Mouse (Mus musculus) spleen, postnatal 10 days (tissue): ENCODE measurements at regions not wholly inside any gene's neighbourhood (a gene's known extent, or its start where the extent isn't known, plus 50 kb on each side); places are given as distances from the start of the nearest gene placed in this dataset.
A peak's percentile ranks its signal among the peaks of the same experiment; 100 is the strongest.

Experiments used
- DNase-seq, 2 experiments: peaks; one replicate each; pipeline ENCODE4 v3.0.0; 2021 to 2022; ENCODE audit warnings: low spot score in 2 of 2

DNA sequence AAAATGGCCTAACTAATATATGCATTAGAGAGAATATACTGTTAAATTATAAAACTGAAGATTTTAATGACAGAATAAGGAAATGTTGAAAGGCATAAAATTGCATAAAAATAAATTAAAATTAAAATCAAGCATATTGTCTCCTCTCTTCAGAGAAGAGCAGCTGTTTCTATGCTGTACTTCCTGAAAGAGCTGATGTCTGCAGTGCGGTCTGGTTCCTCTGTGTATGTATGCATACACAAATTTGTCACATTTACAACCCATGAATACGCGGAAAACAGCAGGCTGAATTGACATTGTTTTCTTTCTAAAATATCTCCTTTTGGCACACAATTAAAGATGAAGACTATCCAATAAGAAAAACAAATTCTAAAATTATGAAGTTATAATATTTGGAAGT lies 278.5 kb downstream of the Olfr1505 start:
- DNase-seq: no peak

- DNase-seq: no peak
Observed at GRCm38 (mm10) chr19:14197864-14198263, 284.5 kb downstream of the Olfr1505 start.

DNA sequence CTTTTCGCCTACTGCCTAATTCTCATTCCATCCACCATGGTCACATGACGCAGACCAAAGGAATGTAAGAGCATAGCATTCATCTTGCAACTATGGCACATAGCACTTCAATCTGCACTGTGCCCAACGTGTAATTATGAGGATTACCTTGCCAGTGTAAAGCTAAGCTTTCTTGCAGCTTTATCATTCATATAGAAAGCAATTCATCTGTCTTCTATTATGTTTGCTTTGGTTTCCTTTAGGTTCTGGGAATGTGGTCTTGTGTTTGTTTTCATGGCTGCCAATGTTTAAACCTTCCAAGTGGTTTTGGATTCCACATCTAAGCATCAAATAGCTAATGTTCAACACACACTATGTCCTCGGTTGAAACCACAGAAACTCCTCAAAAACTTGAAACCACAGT lies 307.2 kb downstream of the Olfr1505 start:
- DNase-seq: no peak

DNA sequence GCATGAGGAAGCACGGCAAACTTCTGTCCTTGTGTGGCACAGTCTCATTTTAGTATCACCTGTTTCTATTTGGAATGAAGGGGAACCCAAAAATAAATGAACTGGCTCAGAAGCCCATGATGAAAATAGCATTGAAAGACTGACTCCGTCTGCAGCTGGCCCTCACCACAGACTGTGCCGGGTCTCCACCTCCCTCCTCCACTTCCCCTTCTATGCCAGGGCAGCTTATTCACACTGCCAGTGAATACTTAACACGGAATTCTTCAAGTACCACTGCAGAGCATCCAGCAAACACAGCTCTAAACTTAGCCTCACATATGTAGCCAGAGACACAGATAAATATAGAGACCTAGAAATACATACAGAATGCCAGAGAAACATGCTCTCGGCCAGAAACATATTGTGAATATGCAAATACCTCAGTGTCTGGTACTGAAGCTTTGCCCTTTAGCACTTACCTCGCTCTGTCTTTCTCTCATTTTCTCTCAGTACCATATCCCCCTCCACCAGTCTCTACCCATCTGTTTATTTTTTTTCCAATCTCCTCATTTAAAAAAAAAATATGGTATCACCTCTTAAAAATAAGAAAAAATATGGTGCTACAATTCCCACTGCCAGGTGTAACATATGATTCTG lies 311.8 kb downstream of the Olfr1505 start:
- DNase-seq: peak in 1 of 2 experiments; percentile 38

GRCm38 (mm10) chr19:14225787-14226186 lies 312.5 kb downstream of the Olfr1505 start:
- no peak for DNase-seq

DNA sequence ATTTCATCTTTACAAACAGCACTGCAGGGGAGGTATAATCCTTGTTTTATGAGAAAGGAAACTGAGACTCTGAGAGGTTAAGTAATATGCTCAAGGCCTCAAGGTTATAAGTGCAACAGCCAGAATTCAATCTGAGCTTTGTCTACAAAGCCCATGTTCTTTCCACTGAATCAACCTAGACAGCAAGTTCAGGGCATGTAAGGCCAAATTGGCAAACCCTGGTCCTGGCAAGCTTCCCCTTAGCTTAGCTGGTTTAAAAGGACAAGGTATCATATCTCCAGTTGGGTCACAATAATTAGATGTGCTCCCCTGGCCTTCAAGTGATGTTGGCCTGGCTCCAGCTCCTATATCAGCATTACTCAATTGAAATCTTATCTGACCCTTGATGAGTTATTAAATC lies 313.2 kb downstream of the Olfr1505 start:
- no peak for DNase-seq

DNA sequence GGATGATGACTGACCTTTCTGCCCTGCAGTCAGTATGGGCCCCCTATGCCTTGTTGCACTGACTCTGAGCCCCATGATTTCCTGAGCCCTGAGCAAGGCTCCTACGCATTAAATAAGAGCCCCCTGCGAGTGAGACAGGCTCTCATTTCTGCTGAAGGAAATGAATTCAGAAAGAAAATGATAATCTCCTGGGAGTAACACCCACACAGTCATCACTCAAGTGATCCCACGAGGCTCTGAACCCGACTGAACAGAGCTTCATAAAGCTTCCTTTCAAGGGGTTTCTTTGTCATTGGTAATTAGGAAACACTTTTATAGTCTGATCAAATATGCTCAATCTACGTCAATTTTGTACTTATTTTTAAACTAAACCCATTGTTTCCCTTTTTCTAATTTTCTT lies 330.2 kb downstream of the Olfr1505 start:
- no peak for DNase-seq

GRCm38 (mm10) chr19:14246973-14247614 lies 333.8 kb downstream of the Olfr1505 start:
- DNase-seq: no peak

- no peak for DNase-seq
Observed at GRCm38 (mm10) chr19:14247979-14248378, 334.6 kb downstream of the Olfr1505 start.

- DNase-seq: no peak
Observed at GRCm38 (mm10) chr19:14258621-14259051, 339.2 kb downstream of the Tle4 start.

DNA sequence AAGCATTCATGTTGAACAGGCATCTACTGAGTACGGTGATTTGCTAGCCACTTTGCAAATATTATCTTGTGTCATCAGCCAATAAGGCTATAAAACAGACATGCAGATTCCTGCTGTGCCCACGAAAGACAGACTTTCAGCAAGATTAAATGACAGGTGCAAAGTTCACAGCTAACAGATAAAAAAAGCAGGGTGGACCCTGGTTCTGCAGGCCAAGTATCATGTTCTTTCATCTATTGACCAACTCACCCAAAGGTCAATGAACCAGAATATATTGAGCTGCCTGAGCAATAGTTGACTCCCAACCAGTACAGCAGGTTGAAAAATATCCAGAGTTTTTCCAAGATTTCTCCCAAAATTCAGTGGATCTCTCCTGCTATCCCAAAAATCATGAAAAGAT lies 338.6 kb downstream of the Tle4 start:
- DNase-seq: no peak

DNA sequence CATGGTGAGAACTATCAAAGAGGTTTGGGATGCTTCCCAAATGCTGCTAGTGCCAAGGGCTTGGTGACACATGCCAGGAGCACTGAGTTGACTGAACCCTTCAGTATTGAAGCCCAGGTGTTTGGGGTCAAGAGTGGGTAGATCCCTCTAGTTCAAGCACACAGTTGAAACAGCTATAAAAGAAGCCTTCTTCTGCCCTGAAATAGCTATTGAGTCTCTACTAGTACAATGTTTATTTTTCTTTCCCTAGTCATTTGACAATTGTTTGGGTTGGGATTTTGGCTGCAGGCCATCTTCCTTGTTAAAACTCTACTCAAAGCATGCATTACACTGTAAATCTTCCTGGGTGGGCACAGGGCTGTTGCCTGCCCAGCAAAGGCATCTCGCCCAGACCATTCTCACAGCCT lies 308.5 kb downstream of the Tle4 start:
- DNase-seq: no peak

GRCm38 (mm10) chr19:14290911-14291310 lies 306.9 kb downstream of the Tle4 start:
- no peak for DNase-seq

DNA sequence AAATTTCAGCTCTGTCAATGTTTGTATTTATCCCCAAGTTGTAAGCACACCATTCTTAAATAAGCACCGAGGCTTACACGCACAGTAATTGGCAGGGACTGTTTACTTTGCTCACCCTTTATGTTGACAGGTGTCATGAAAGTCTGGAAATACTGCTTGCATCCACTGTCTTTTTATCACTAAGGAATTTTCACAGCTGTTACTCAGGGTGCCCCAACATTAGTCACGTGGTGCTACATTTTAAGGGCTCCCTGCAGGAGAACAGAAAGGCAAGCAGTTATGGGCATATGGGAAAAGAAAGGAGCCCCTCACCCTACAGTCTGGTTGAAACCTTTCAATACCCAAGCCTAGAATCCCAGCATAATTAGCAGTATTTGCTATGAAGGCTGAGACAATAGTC lies 304.7 kb downstream of the Tle4 start:
- DNase-seq: no peak

GRCm38 (mm10) chr19:14301176-14301943 lies 296.5 kb downstream of the Tle4 start:
- DNase-seq: no peak

- no peak for DNase-seq
Observed at GRCm38 (mm10) chr19:14314301-14314700, 283.6 kb downstream of the Tle4 start.

DNA sequence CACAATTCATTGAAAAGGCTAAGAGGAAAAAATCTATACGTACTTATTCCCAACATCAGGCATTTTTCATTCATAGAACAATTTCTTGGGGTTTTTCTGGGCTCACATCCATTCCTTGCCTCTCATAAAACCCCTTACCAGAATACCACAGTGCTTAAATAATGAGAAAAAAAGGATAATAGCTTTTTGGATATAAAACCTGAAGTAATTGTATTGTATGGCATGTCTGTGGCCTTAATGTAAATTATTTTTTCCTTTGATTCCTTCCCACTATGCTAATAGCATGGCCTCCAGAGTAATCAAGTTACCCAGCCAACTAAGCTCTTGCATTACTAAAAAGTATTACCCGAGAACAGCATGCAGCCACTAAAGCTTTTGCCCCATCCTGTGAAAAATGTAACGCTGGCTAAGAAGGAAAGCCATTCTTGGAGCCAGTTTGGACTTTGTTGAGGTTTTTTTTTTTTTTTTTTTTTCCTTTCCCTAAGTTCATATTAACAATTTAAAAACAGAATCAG lies 278.1 kb downstream of the Tle4 start:
- DNase-seq: no peak

DNA sequence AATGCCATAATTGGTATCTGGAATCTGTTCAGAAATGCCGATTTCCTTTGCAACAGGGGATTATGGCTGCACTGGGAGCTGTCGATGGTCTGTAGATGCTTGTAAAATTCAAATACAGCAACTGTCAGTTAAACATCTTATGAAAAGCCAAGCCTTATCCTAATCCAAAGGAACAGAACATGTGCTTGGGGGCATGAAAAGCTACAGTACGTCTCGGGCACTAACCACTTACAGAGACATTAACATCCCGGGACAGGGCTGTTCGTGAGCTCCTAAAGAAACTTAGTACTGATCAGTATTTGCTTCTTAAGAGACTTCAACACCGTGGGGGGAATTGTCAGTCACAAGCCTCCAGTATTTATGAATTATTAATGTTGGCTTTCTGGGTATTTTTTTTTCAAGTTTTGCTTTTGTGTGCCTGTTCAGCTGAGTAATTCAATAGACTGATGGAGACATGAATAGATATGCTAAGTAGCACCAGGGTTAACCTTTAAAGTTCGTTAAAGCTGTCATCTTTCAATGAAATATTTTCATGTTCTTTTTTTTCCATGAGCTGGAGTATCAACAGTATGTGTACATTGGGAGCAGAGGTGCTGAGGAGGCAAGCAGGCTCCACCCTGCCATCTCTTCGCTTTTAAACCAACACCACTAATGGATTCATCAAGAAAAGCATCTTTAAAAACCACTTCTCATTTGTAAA lies 272.3 kb downstream of the Tle4 start:
- no peak for DNase-seq

DNA sequence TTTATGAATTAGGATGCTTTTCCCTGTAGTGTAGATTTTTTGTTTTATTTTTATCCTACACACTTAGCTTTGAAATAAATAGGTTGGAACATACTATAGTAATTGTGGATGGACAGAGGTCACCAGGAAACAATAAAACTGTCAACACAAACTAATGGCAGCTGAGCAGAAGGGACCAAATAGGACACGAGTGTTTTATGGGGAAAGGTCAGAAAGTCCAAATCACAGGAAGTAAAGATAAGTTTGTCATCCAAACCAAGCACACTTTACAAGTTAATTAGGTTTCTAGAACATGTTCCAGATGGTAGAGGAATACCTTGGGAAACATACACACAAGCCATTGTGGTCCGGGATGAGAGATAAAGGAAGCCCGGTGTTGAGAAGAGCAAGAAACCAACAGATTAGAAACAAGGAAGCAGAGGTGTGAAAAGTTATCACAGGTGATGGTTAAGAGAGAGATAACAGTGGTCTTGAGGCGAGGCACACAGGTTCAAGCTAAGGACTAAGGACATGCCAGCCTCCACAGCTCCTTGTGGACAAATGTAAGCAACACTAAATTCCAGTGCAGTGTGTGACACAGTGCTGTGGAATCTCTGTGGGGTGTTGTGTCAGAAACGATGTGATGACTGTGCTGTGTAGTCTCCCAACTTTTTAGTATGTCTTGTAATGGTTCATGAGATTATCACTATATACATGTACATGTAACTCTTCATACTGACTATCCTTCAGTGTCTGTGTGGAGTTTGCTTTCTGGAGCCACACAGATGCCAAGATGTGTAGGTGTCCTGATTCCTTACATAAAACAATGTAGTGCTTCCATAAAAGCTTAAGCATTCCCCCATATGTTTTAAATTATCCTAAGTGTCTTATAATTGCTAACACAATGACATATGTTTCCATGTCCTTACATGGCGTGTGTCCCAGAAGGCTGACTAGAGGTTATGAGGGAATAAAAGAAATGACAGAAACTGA lies 264.5 kb downstream of the Tle4 start:
- DNase-seq: no peak

GRCm38 (mm10) chr19:14337025-14337424 lies 260.8 kb downstream of the Tle4 start:
- no peak for DNase-seq

DNA sequence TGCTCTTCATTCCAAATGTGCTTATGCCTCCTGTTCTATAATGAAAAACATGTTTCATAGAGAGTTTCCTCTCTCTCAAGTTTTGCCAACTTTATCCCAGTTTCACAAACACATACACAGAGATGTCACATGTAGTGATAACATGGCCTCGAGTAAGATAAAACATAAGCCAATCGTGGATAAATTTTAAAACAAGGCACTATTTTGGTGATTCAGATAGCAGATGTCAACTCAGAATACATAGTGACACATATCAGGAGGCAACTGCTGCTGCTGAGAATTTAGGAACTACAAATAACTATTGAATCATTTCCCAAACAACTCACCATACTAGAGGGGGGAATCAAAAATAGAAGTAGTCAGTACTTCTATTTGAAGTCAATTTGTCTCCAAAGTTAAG lies 257.1 kb downstream of the Tle4 start:
- no peak for DNase-seq
